Mouse (Mus musculus) embryonic stem cell, embryonic (primary cell): ENCODE results near the gene Sf3a3.

Source experiments
- CTCF ChIA-PET, 4 experiments: fragments of 300-600 bp in 2 of 4; fragments of 350-600 bp in 2 of 4; sonication (Branson Sonifier 250); formaldehyde crosslinking; loops; one replicate each; lab custom pipeline; 2022; ENCODE audit warnings: inconsistent platforms in 2 of 4; lab: Charles Lee
- POLR2A ChIA-PET, 4 experiments: fragments of 300-600 bp in 2 of 4; fragments of 350-600 bp in 2 of 4; sonication (Branson Sonifier 250); formaldehyde crosslinking; loops; one replicate each; lab custom pipeline; 2022; ENCODE audit warnings: antibody characterized with exemption in 4 of 4, inconsistent platforms in 1 of 4; lab: Charles Lee

Gene Sf3a3

GRCm38 (mm10) chr4:124691455-124691854, 23.1 kb upstream of the Sf3a3 start:
- ChIA-PET CTCF (interaction anchor here in 2 of 4 experiments (0.6 to 0.7 kb wide), 2 partner anchors 15 to 463 kb away, joined by 3 to 4 read pairs; no protein-coding TSS in a partner anchor), POLR2A (interaction anchor here in 1 of 4 experiments (0.6 to 1.4 kb wide), 6 partner anchors 9 to 105 kb away, joined by 3 read pairs; partner anchors contain the start of gene Fhl3)

- ChIA-PET POLR2A (interaction anchor here in 2 of 4 experiments (0.7 to 1.0 kb wide), 3 partner anchors 10 to 1363 kb away, joined by 3 to 5 read pairs (median 3); no protein-coding TSS in a partner anchor), CTCF (interaction anchor here in 1 of 4 experiments (1.0 kb wide), 1 partner anchor 16 kb away, joined by 3 read pairs; no protein-coding TSS in a partner anchor)
Measured at GRCm38 (mm10) chr4:124692416-124692861, 22.1 kb upstream of the Sf3a3 start.

- POLR2A ChIA-PET: interaction anchor here in 3 of 4 experiments (0.9 to 3.4 kb wide), 28 partner anchors 8 to 168 kb away, joined by 3 to 27 read pairs (median 5); partner anchors contain the start of genes Sf3a3 (in 3 of the 3), Mtf1 (in 2 of the 3) and Maneal (in 1 of the 3)
- CTCF ChIA-PET: interaction anchor here in 3 of 4 experiments (0.7 to 1.4 kb wide), 12 partner anchors 8 to 249 kb away, joined by 3 to 5 read pairs (median 4); partner anchors contain the start of genes Inpp5b (in 1 of the 3), Pou3f1 (in 1 of the 3) and Sf3a3 (in 1 of the 3)
Measured at GRCm38 (mm10) chr4:124693135-124693894, 21.3 kb upstream of the Sf3a3 start, which contains the start of gene Utp11. Gene Utp11 (minus strand): TSS chr4:124693600.

- ChIA-PET CTCF (interaction anchor here in 3 of 4 experiments (0.7 to 1.9 kb wide), 5 partner anchors 10 to 86 kb away, joined by 3 to 7 read pairs (median 4); partner anchors contain the start of gene Sf3a3 (in 1 of the 3)), POLR2A (interaction anchor here in 3 of 4 experiments (0.5 to 3.4 kb wide), 17 partner anchors 9 to 160 kb away, joined by 3 to 27 read pairs (median 5); partner anchors contain the start of genes Mtf1 (in 2 of the 3), Inpp5b (in 1 of the 3) and Sf3a3 (in 1 of the 3))
Measured at GRCm38 (mm10) chr4:124694572-124694971, 20.0 kb upstream of the Sf3a3 start.

GRCm38 (mm10) chr4:124695786-124696516, 18.6 kb upstream of the Sf3a3 start:
- POLR2A ChIA-PET: interaction anchor here in 2 of 4 experiments (0.6 to 3.4 kb wide), 11 partner anchors 8 to 596 kb away, joined by 3 to 27 read pairs (median 4); partner anchors contain the start of genes Inpp5b (in 1 of the 2), Mtf1 (in 1 of the 2) and Sf3a3 (in 1 of the 2)

GRCm38 (mm10) chr4:124699791-124700190, 14.8 kb upstream of the Sf3a3 start:
- ChIA-PET CTCF (interaction anchor here (0.6 to 2.6 kb wide), 10 partner anchors 11 to 1139 kb away, joined by 3 to 12 read pairs (median 3); partner anchors contain the start of genes Mtf1 (in 1 of the 4) and Sf3a3 (in 1 of the 4)), POLR2A (interaction anchor here (0.6 to 4.4 kb wide), 25 partner anchors 8 to 730 kb away, joined by 3 to 48 read pairs (median 4); partner anchors contain the start of gene Sf3a3 (in 3 of the 4))

More at GRCm38 (mm10) chr4:124695786-124696516, 18.6 kb upstream of the Sf3a3 start:
- CTCF ChIA-PET: interaction anchor here in 3 of 4 experiments (0.5 to 1.9 kb wide), 4 partner anchors 11 to 584 kb away, joined by 3 to 7 read pairs (median 4); no protein-coding TSS in a partner anchor

GRCm38 (mm10) chr4:124700248-124700971, 14.2 kb upstream of the Sf3a3 start, which contains the start of gene Fhl3:
Gene Fhl3 (plus strand): TSS chr4:124700701.
- POLR2A ChIA-PET: interaction anchor here (0.6 to 4.4 kb wide), 35 partner anchors 8 to 1045 kb away, joined by 3 to 48 read pairs (median 4); partner anchors contain the start of genes Sf3a3 (in 3 of the 4), Mtf1 (in 1 of the 4) and Rragc (in 1 of the 4)

GRCm38 (mm10) chr4:124701052-124701845, 13.3 kb upstream of the Sf3a3 start:
- POLR2A ChIA-PET: interaction anchor here (0.5 to 4.4 kb wide), 28 partner anchors 8 to 365 kb away, joined by 3 to 48 read pairs (median 5); partner anchors contain the start of genes Sf3a3 (in 3 of the 4), 1110065P20Rik (in 1 of the 4), Mtf1 (in 1 of the 4) and Snip1 (in 1 of the 4)
- CTCF ChIA-PET: interaction anchor here in 3 of 4 experiments (0.6 to 2.6 kb wide), 10 partner anchors 9 to 205 kb away, joined by 3 to 12 read pairs (median 4); partner anchors contain the start of genes Sf3a3 (in 2 of the 3) and Mtf1 (in 1 of the 3)

More at GRCm38 (mm10) chr4:124700248-124700971, 14.2 kb upstream of the Sf3a3 start, which contains the start of gene Fhl3:
- CTCF ChIA-PET: interaction anchor here (0.6 to 2.6 kb wide), 14 partner anchors 8 to 1138 kb away, joined by 3 to 12 read pairs (median 4); partner anchors contain the start of genes Sf3a3 (in 2 of the 4) and Mtf1 (in 1 of the 4)

- CTCF ChIA-PET: interaction anchor here in 3 of 4 experiments (0.6 to 2.6 kb wide), 8 partner anchors 8 to 204 kb away, joined by 3 to 12 read pairs (median 4); partner anchors contain the start of gene Sf3a3 (in 2 of the 3)
- POLR2A ChIA-PET: interaction anchor here (0.5 to 4.4 kb wide), 20 partner anchors 8 to 1767 kb away, joined by 3 to 48 read pairs (median 5); partner anchors contain the start of genes Sf3a3 (in 2 of the 4), 1110065P20Rik (in 1 of the 4), Mtf1 (in 1 of the 4) and Snip1 (in 1 of the 4)
Measured at GRCm38 (mm10) chr4:124701916-124702315, 12.7 kb upstream of the Sf3a3 start.

- POLR2A ChIA-PET: interaction anchor here in 3 of 4 experiments (0.7 to 4.4 kb wide), 7 partner anchors 10 to 178 kb away, joined by 3 to 17 read pairs (median 4); partner anchors contain the start of genes Pou3f1 (in 1 of the 3), Sf3a3 (in 1 of the 3) and Utp11 (in 1 of the 3)
- CTCF ChIA-PET: interaction anchor here in 2 of 4 experiments (0.6 to 0.7 kb wide), 2 partner anchors 98 to 144 kb away, joined by 3 read pairs; partner anchors contain the start of gene Mtf1 (in 1 of the 2)
Measured at GRCm38 (mm10) chr4:124703406-124703805, 11.2 kb upstream of the Sf3a3 start.

GRCm38 (mm10) chr4:124703881-124704796, 10.4 kb upstream of the Sf3a3 start:
- ChIA-PET CTCF (interaction anchor here in 3 of 4 experiments (0.5 to 0.7 kb wide), 5 partner anchors 21 to 450 kb away, joined by 3 to 4 read pairs (median 3); partner anchors contain the start of gene Mtf1 (in 1 of the 3)), POLR2A (interaction anchor here (0.6 to 1.5 kb wide), 9 partner anchors 7 to 1380 kb away, joined by 3 to 5 read pairs (median 3); partner anchors contain the start of genes Utp11 (in 2 of the 4) and Pou3f1 (in 1 of the 4))

GRCm38 (mm10) chr4:124704797-124705474, 9.6 kb upstream of the Sf3a3 start:
- CTCF ChIA-PET: interaction anchor here in 3 of 4 experiments (0.5 to 0.7 kb wide), 4 partner anchors 60 to 1454 kb away, joined by 3 to 8 read pairs (median 4); no protein-coding TSS in a partner anchor
- POLR2A ChIA-PET: interaction anchor here (0.6 to 1.5 kb wide), 7 partner anchors 8 to 1381 kb away, joined by 3 to 5 read pairs (median 3); partner anchors contain the start of gene Utp11 (in 2 of the 4)
